10 mouse cellular contexts compared by ENCODE assay signal in genomic region chr13:95444291-95444690, GRCm38 (mm10). TPM values are rescaled to one million over a fixed set of nuclear protein-coding genes. Genes with fewer than 3 reads are reported as not detected.
DNase-seq lines count a peak whose midpoint lies in the region; ATAC-seq and TF ChIP-seq lines count a peak whose summit lies in the region.
"Had no signal": no experiment of that assay in that cellular context is flagged by ENCODE, and none has a peak within 500 bp of the region (broad histone marks: within the 10 kb centered on the region; RNA-seq: fewer than 3 reads in every experiment).

No protein-coding gene starts in this region.

- no peaks in the 10 kb centered on the region for H3K36me3 ChIP-seq in lung, embryonic 15.5 days
- no peaks in the 10 kb centered on the region for H3K36me3 ChIP-seq in forebrain, postnatal 0 days (ENCODE audit: insufficient read depth)
- H3K36me3 ChIP-seq in liver, embryonic 12.5 days = no peaks in the 10 kb centered on the region
- H3K36me3 ChIP-seq: liver, embryonic 13.5 days had no signal

- no peaks in the 10 kb centered on the region for H3K9me3 ChIP-seq in lung, embryonic 15.5 days
- H3K9me3 ChIP-seq in forebrain, postnatal 0 days (ENCODE audit: low read length) = no peaks in the 10 kb centered on the region
- no peaks in the 10 kb centered on the region for H3K9me3 ChIP-seq in liver, embryonic 12.5 days (replicated peaks)
- H3K9me3 ChIP-seq: liver, embryonic 13.5 days had no signal

- peaks cover 39% of the 10 kb centered on the region for H3K27me3 ChIP-seq in lung, embryonic 15.5 days
- H3K27me3 ChIP-seq in forebrain, postnatal 0 days (ENCODE audit: insufficient read depth, low read length) = peaks cover 25% of the 10 kb centered on the region
- H3K27me3 ChIP-seq in liver, embryonic 12.5 days (replicated peaks) = peaks cover 53% of the 10 kb centered on the region

- no peak for ATAC-seq in lung, embryonic 15.5 days (ENCODE audit: borderline replicate concordance, extremely low read depth, low FRiP score, low TSS enrichment)
- ATAC-seq in forebrain, postnatal 0 days = no peak
- ATAC-seq in liver, embryonic 12.5 days = no peak

- H3K27ac ChIP-seq in lung, embryonic 15.5 days = no peak overlapping the region
- no peak overlapping the region for H3K27ac ChIP-seq in forebrain, postnatal 0 days (ENCODE audit: low read depth, low read length)
- no peak overlapping the region for H3K27ac ChIP-seq in liver, embryonic 12.5 days
- H3K27ac ChIP-seq: liver, embryonic 13.5 days had no signal

- H3K9ac ChIP-seq in lung, embryonic 15.5 days = no peak overlapping the region
- peak overlapping the region; percentile 40; the same call in 1 of the 2 replicates for H3K9ac ChIP-seq in forebrain, postnatal 0 days
- H3K9ac ChIP-seq in liver, embryonic 12.5 days = no peak overlapping the region
- H3K9ac ChIP-seq: liver, embryonic 13.5 days had no signal

- no peak for DNase-seq in lung, postnatal 14 days
- no peak for DNase-seq in forebrain, postnatal 0 days
- no peak for DNase-seq in adipocyte (ENCODE audit: low spot score)
- no peak for DNase-seq in frontal cortex, adult 2 months (ENCODE audit: extremely low spot score in 1 of 2, low spot score in 1 of 2)
- DNase-seq in right cerebral cortex, postnatal 14 days = no peak
- DNase-seq: kidney, adult 8-10 months; liver, embryonic 13.5 days had no signal

- TF ChIP-seq CTCF in forebrain, postnatal 0 days (IDR thresholded peaks at IDR 0.05; ENCODE audit: low read depth) = no peak

- 8% methylated on average over 7 of the region's 7 CpGs for WGBS in lung, embryonic 15.5 days
- 16% methylated on average over 7 of the region's 7 CpGs for WGBS in forebrain, postnatal 0 days
- WGBS in liver, embryonic 12.5 days (ENCODE audit: insufficient replicate concordance) = 18% methylated on average over 7 of the region's 7 CpGs

- peak overlapping the region; percentile 61 for H3K4me2 ChIP-seq in lung, embryonic 15.5 days
- peak overlapping the region; percentile 87 for H3K4me2 ChIP-seq in forebrain, postnatal 0 days (ENCODE audit: low read depth)
- no peak overlapping the region for H3K4me2 ChIP-seq in liver, embryonic 12.5 days

- H3K4me1 ChIP-seq in lung, embryonic 15.5 days = no peaks in the 10 kb centered on the region
- H3K4me1 ChIP-seq in forebrain, postnatal 0 days (ENCODE audit: insufficient read depth) = 0 out of 2 replicates have a peak, but pooled peaks cover 5% of the 10 kb centered on the region
- H3K4me1 ChIP-seq in liver, embryonic 12.5 days = peaks cover 4% of the 10 kb centered on the region; the same call in 1 of the 2 replicates
- H3K4me1 ChIP-seq: liver, embryonic 13.5 days had no signal

- H3K4me3 ChIP-seq in lung, embryonic 15.5 days = peak overlapping the region; percentile 29
- peak overlapping the region; percentile 40 for H3K4me3 ChIP-seq in forebrain, postnatal 0 days (ENCODE audit: low read depth, low read length)
- H3K4me3 ChIP-seq in liver, embryonic 12.5 days = peak overlapping the region; percentile 26; the same call in 1 of the 2 replicates

RNA-seq across cellular contexts. Expression of gene Crhbp, which starts 0.4 kb away (rescaled TPM):
- 0.11 TPM in 1 of 2 replicates, not detected in the other for polyA plus RNA-seq in lung, embryonic 15.5 days (2015; fragmentation: Nextera tagmentation; extraction: Ambion mirVana)
- total RNA-seq in forebrain, postnatal 0 days (2014; rRNA removed) = 4.5 and 4.6 TPM in 2 replicates
- polyA plus RNA-seq in forebrain, postnatal 0 days (2015; fragmentation: Nextera tagmentation; extraction: Ambion mirVana) = 5.1 and 5.5 TPM in 2 replicates
- not detected in 2 replicates for polyA plus RNA-seq in liver, embryonic 12.5 days (2016; fragmentation: Nextera tagmentation; extraction: Ambion mirVana)
- polyA plus RNA-seq in frontal cortex, adult 2 months (2012; rRNA removed) = 21.1 and 21.7 TPM in 2 replicates
- total RNA-seq: neutrophil, adult 5-6 weeks had no signal
- polyA plus RNA-seq: liver, embryonic 13.5 days had no signal

RNA-seq across cellular contexts. Expression of gene S100z, which starts 34.2 kb away (rescaled TPM):
- not detected in 2 replicates for polyA plus RNA-seq in lung, embryonic 15.5 days (2015; fragmentation: Nextera tagmentation; extraction: Ambion mirVana)
- total RNA-seq in forebrain, postnatal 0 days (2014; rRNA removed) = not detected in 2 replicates
- polyA plus RNA-seq in forebrain, postnatal 0 days (2015; fragmentation: Nextera tagmentation; extraction: Ambion mirVana) = not detected in 2 replicates
- polyA plus RNA-seq in liver, embryonic 12.5 days (2016; fragmentation: Nextera tagmentation; extraction: Ambion mirVana) = not detected in 2 replicates
- polyA plus RNA-seq in frontal cortex, adult 2 months (2012; rRNA removed) = not detected in 2 replicates
- total RNA-seq: neutrophil, adult 5-6 weeks had no signal
- polyA plus RNA-seq: liver, embryonic 13.5 days had no signal
